Mouse (Mus musculus) adrenal gland, adult 18-20 months (tissue): Measurements from ENCODE around the gene Ano9. TPM values are rescaled to one million over a fixed set of nuclear protein-coding genes. Genes with fewer than 3 reads are reported as not detected.

Experiments used
- DNase-seq, 2 experiments: peaks; one replicate each; pipeline ENCODE4 v3.0.0; 2021 to 2022; ENCODE audit warnings: low spot score in 2 of 2
- total RNA-seq, 2 experiments: library from RNA; stranded (reverse); gene quantifications; 1 replicate in 1 of 2; 2 replicates in 1 of 2; pipeline ENCODE4 v1.2.3; 2021

The Ano9 gene
- total RNA-seq, 2 experiments from 2014 or later = 0.20 to 0.32 TPM

GRCm38 (mm10) chr7:141064175-141064574 lies 53.4 kb downstream of the Ano9 start:
- no peak for DNase-seq

GRCm38 (mm10) chr7:141063353-141063752 lies 54.3 kb downstream of the Ano9 start:
- DNase-seq = no peak

- DNase-seq = no peak
These were observed 55.1 kb downstream of the Ano9 start for GRCm38 (mm10) chr7:141062525-141062924.

GRCm38 (mm10) chr7:141061269-141061692 lies 56.3 kb downstream of the Ano9 start:
- DNase-seq = no peak

- DNase-seq = peak; percentile 58 to 66
These were observed 57.0 kb downstream of the Ano9 start, which contains the start of gene B4galnt4 for GRCm38 (mm10) chr7:141060426-141061242. Gene B4galnt4 (plus strand): TSS chr7:141061104.

GRCm38 (mm10) chr7:141059929-141060328 lies 57.7 kb downstream of the Ano9 start:
- no peak for DNase-seq

- no peak for DNase-seq
These were observed 58.8 kb downstream of the Ano9 start for GRCm38 (mm10) chr7:141058601-141059341.

- no peak for DNase-seq
These were observed 60.1 kb downstream of the Ano9 start for GRCm38 (mm10) chr7:141057541-141057940.

GRCm38 (mm10) chr7:141056976-141057375 lies 60.6 kb downstream of the Ano9 start:
- no peak for DNase-seq

- no peak for DNase-seq
These were observed 61.8 kb downstream of the Ano9 start for GRCm38 (mm10) chr7:141055785-141056184.

GRCm38 (mm10) chr7:141052421-141052820 lies 65.2 kb downstream of the Ano9 start:
- no peak for DNase-seq

- no peak for DNase-seq
These were observed 65.6 kb downstream of the Ano9 start for GRCm38 (mm10) chr7:141052016-141052415.

Other genes with a start within 250 kb of the Ano9 start
- gene Psmd13, start 235.8 kb downstream of the Ano9 start, total RNA-seq = 100 to 1,000 TPM; 100 to 116 TPM
- gene Sirt3, start 235.5 kb downstream of the Ano9 start, total RNA-seq = 10 to 100 TPM; 28.6 to 45.7 TPM
- gene Cox8b, start 217.4 kb downstream of the Ano9 start, total RNA-seq = 1,000 to 10,000 TPM; 1,018 to 1,993 TPM
- gene Nlrp6, start 196.9 kb downstream of the Ano9 start, total RNA-seq = 1 to 10 TPM in 1 of 2 experiments, under 1 TPM in 1; 0.96 to 1.5 TPM
- 10 to 100 TPM; 30.4 to 32.3 TPM for gene Pgghg, start 176.4 kb downstream of the Ano9 start, total RNA-seq
- 1 to 10 TPM; 1.4 to 1.7 TPM for gene Ifitm5, start 167.5 kb downstream of the Ano9 start, total RNA-seq
- 1 to 10 TPM in 1 of 2 experiments, not detected in 1; 1.2 TPM for gene Gm45717, start 161.9 kb downstream of the Ano9 start, total RNA-seq
- 100 to 1,000 TPM; 433 to 585 TPM for gene Ifitm2, start 161.8 kb downstream of the Ano9 start, total RNA-seq
- gene Ifitm1, start 150.6 kb downstream of the Ano9 start, total RNA-seq = 1 to 10 TPM; 6.9 to 9.8 TPM
- gene Ifitm3, start 107.0 kb downstream of the Ano9 start, total RNA-seq = 100 to 1,000 TPM in 1 of 2 experiments, 10 to 100 TPM in 1; 94.2 to 155 TPM
- under 1 TPM; 0.64 to 0.66 TPM for gene Ifitm6, start 99.9 kb downstream of the Ano9 start, total RNA-seq
- not detected for gene Gm17387, start 88.7 kb downstream of the Ano9 start, total RNA-seq
- 1 to 10 TPM; 1.3 to 2.7 TPM for gene B4galnt4, start 56.7 kb downstream of the Ano9 start, total RNA-seq
- 1 to 10 TPM; 1.8 to 3.3 TPM for gene Pkp3, start 39.6 kb downstream of the Ano9 start, total RNA-seq
- gene Sigirr, start 17.2 kb downstream of the Ano9 start, total RNA-seq = 1 to 10 TPM; 2.0 to 2.7 TPM
- 10 to 100 TPM; 39.2 to 40.4 TPM for gene Ptdss2, start 4.6 kb upstream of the Ano9 start, total RNA-seq
- gene Rnh1, start 55.1 kb upstream of the Ano9 start, total RNA-seq = 100 to 1,000 TPM; 218 to 327 TPM
- gene Hras, start 76.2 kb upstream of the Ano9 start, total RNA-seq = 10 to 100 TPM; 87.8 to 99.7 TPM
- gene Lrrc56, start 76.4 kb upstream of the Ano9 start, total RNA-seq = 1 to 10 TPM; 3.9 to 6.9 TPM
- gene Lmntd2, start 96.3 kb upstream of the Ano9 start, total RNA-seq = under 1 TPM; 0.13 to 0.33 TPM
- gene Rassf7, start 98.1 kb upstream of the Ano9 start, total RNA-seq = 1 to 10 TPM; 1.4 to 2.6 TPM
- gene Phrf1, start 111.0 kb upstream of the Ano9 start, total RNA-seq = 10 to 100 TPM; 75.8 to 76.0 TPM
- 1 to 10 TPM; 7.9 to 8.4 TPM for gene Irf7, start 148.7 kb upstream of the Ano9 start, total RNA-seq
- 1 to 10 TPM; 1.6 to 9.5 TPM for gene Cdhr5, start 159.0 kb upstream of the Ano9 start, total RNA-seq
- gene Sct, start 161.3 kb upstream of the Ano9 start, total RNA-seq = not detected
- under 1 TPM; 0.19 to 0.27 TPM for gene Drd4, start 174.2 kb upstream of the Ano9 start, total RNA-seq
- gene Deaf1, start 209.9 kb upstream of the Ano9 start, total RNA-seq = 10 to 100 TPM; 21.9 to 30.3 TPM
- 10 to 100 TPM; 25.7 to 25.9 TPM for gene Tmem80, start 209.9 kb upstream of the Ano9 start, total RNA-seq
- gene Eps8l2, start 221.1 kb upstream of the Ano9 start, total RNA-seq = 1 to 10 TPM; 1.9 to 2.7 TPM